Mouse (Mus musculus): Measurements from ENCODE around the gene Astn2. TPM values are rescaled to one million over a fixed set of nuclear protein-coding genes. Genes with fewer than 3 reads are reported as not detected.

Gene Astn2
- polyA plus RNA-seq, 1 experiment from 2014 or later: 0.66 TPM

GRCm38 (mm10) chr4:66102037-66102436 lies 302.4 kb downstream of the Astn2 start:
- Histone ChIP-seq H3K27ac (no peak overlapping the region), H3K4me3 (no peak overlapping the region), H3K27me3 (ENCODE audit: low read depth, poor library complexity, severe bottlenecking) (no peaks in the 10 kb centered on the region), H3K4me1 (peaks cover 8% of the 10 kb centered on the region; the same call in 1 of the 2 replicates), H3K36me3 (no peaks in the 10 kb centered on the region), H3K9me3 (replicated peaks) (no peaks in the 10 kb centered on the region)
- WGBS: 33% methylated on average over 5 of the region's 5 CpGs
- DNase-seq (ENCODE audit: low spot score): no peak

GRCm38 (mm10) chr4:66097629-66098028 lies 306.8 kb downstream of the Astn2 start:
- Histone ChIP-seq H3K4me1 (peaks cover 8% of the 10 kb centered on the region; the same call in 1 of the 2 replicates), H3K27me3 (ENCODE audit: low read depth, poor library complexity, severe bottlenecking) (no peaks in the 10 kb centered on the region), H3K27ac (no peak overlapping the region), H3K36me3 (no peaks in the 10 kb centered on the region), H3K9me3 (replicated peaks) (no peaks in the 10 kb centered on the region), H3K4me3 (no peak overlapping the region)
- DNase-seq (ENCODE audit: low spot score): no peak
- WGBS: 89% methylated on average over 1 of the region's 1 CpGs

DNA sequence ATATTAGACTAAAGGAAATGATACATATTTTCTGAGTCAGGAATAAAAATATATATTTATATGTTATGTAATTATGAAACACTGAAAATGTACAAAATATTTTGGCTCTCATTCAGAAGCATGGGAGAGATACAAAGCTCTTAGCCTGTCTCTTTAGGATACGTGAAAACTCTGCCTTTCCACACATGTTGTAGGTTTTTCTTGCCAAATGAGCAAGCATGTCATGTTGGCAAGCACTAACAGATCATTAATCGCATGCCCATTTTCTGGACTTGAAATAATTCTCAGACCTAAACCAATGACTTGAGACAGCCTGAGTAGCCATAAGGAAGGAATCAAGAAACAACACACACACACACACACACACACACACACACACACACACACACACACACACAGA lies 308.3 kb downstream of the Astn2 start:
- 80% methylated on average over 2 of the region's 2 CpGs for WGBS
- Histone ChIP-seq H3K9me3 (replicated peaks) (no peaks in the 10 kb centered on the region), H3K27ac (no peak overlapping the region), H3K4me1 (no peaks in the 10 kb centered on the region), H3K36me3 (no peaks in the 10 kb centered on the region), H3K4me3 (no peak overlapping the region), H3K27me3 (ENCODE audit: low read depth, poor library complexity, severe bottlenecking) (no peaks in the 10 kb centered on the region)
- no peak for DNase-seq (ENCODE audit: low spot score)

DNA sequence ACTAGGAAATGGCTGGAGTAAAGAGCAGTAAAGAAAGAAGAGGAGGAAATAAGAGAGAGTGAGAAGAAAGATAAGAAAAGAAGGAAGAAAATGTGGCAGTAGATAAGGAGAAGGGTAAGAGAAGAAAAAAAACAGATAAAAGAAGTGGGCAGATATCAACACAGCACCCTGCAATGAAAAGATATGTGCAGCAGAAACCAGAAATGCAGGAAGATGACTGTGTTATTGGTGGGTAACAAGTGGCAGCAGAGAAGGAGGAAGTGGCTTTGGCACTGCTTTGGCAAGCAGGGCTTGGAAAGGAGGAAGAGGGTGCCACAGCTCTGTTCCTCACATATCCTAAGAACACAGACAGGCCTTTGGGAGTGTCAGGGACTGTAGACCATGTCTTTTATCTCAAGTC lies 347.2 kb downstream of the Astn2 start:
- DNase-seq (ENCODE audit: low spot score): no peak
- H3K36me3 ChIP-seq: no peaks in the 10 kb centered on the region
- H3K27ac ChIP-seq: no peak overlapping the region
- no peaks in the 10 kb centered on the region for H3K9me3 ChIP-seq (replicated peaks)
- H3K4me1 ChIP-seq: no peaks in the 10 kb centered on the region
- H3K27me3 ChIP-seq (ENCODE audit: low read depth, poor library complexity, severe bottlenecking): no peaks in the 10 kb centered on the region
- H3K4me3 ChIP-seq: no peak overlapping the region

- no peaks in the 10 kb centered on the region for H3K9me3 ChIP-seq (replicated peaks)
- no peak overlapping the region for H3K27ac ChIP-seq
- no peaks in the 10 kb centered on the region for H3K36me3 ChIP-seq
- no peaks in the 10 kb centered on the region for H3K4me1 ChIP-seq
- H3K27me3 ChIP-seq (ENCODE audit: low read depth, poor library complexity, severe bottlenecking): no peaks in the 10 kb centered on the region
- 92% methylated on average over 4 of the region's 4 CpGs for WGBS
- no peak for DNase-seq (ENCODE audit: low spot score)
- H3K4me3 ChIP-seq: no peak overlapping the region
Measured at GRCm38 (mm10) chr4:66055690-66056089, 348.7 kb downstream of the Astn2 start.

- no peaks in the 10 kb centered on the region for H3K36me3 ChIP-seq
- H3K9me3 ChIP-seq (replicated peaks): no peaks in the 10 kb centered on the region
- no peak overlapping the region for H3K4me3 ChIP-seq
- DNase-seq (ENCODE audit: low spot score): no peak
- 88% methylated on average over 3 of the region's 3 CpGs for whole genome bisulfite sequencing
- H3K27ac ChIP-seq: no peak overlapping the region
- H3K27me3 ChIP-seq (ENCODE audit: low read depth, poor library complexity, severe bottlenecking): no peaks in the 10 kb centered on the region
- peaks cover 3% of the 10 kb centered on the region; the same call in 1 of the 2 replicates for H3K4me1 ChIP-seq
Measured at GRCm38 (mm10) chr4:66043014-66043672, 361.3 kb downstream of the Astn2 start.

GRCm38 (mm10) chr4:66033826-66034225 lies 370.6 kb downstream of the Astn2 start:
- no peaks in the 10 kb centered on the region for H3K36me3 ChIP-seq
- H3K4me3 ChIP-seq: no peak overlapping the region
- WGBS: 73% methylated on average over 3 of the region's 3 CpGs
- H3K9me3 ChIP-seq (replicated peaks): no peaks in the 10 kb centered on the region; the same call in 1 of the 2 replicates
- peaks cover 14% of the 10 kb centered on the region for H3K4me1 ChIP-seq
- H3K27me3 ChIP-seq (ENCODE audit: low read depth, poor library complexity, severe bottlenecking): no peaks in the 10 kb centered on the region
- no peak overlapping the region for H3K27ac ChIP-seq
- no peak for DNase-seq (ENCODE audit: low spot score)

DNA sequence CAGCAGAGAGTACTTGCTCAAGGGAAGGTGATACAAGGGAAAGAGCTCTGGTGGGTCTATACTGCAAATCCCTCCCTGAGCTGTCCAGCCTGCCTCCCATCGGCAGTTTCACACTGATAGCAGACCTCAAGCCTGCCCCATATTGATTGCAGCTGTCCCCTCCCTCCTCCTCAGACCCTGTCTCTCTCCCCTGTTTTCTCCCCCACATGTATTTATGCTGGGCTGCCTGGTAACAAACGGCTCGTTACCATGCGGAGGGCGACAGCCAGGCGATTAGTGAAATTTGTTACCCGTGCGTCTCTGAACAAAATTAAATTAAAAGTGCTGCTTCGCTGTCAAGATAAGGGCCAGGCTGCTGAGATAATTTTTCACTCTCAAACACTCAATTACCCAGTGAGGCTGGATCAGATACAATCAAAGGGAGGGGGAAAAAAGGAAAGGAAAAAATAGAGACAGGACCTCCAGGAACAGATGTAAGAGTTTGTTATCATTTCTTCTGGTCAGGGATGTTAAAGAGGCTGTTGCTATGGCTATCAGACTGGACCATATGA lies 373.0 kb downstream of the Astn2 start:
- H3K27ac ChIP-seq: no peak overlapping the region
- WGBS: 33% methylated on average over 9 of the region's 9 CpGs

GRCm38 (mm10) chr4:66029901-66030300 lies 374.5 kb downstream of the Astn2 start:
- H3K27ac ChIP-seq: no peak overlapping the region
- H3K4me3 ChIP-seq: no peak overlapping the region
- H3K9me3 ChIP-seq (replicated peaks): no peaks in the 10 kb centered on the region; the same call in 1 of the 2 replicates
- peaks cover 24% of the 10 kb centered on the region for H3K4me1 ChIP-seq
- no peaks in the 10 kb centered on the region for H3K27me3 ChIP-seq (ENCODE audit: low read depth, poor library complexity, severe bottlenecking)
- 50% methylated on average over 4 of the region's 4 CpGs for whole genome bisulfite sequencing
- DNase-seq (ENCODE audit: low spot score): no peak
- no peaks in the 10 kb centered on the region for H3K36me3 ChIP-seq

More for the DNA sequence above, 373.0 kb downstream of the Astn2 start:
- Histone ChIP-seq H3K4me3 (no peak overlapping the region), H3K4me1 (peaks cover 14% of the 10 kb centered on the region), H3K9me3 (replicated peaks) (no peaks in the 10 kb centered on the region; the same call in 1 of the 2 replicates), H3K27me3 (ENCODE audit: low read depth, poor library complexity, severe bottlenecking) (no peaks in the 10 kb centered on the region), H3K36me3 (no peaks in the 10 kb centered on the region)
- no peak for DNase-seq (ENCODE audit: low spot score)

DNA sequence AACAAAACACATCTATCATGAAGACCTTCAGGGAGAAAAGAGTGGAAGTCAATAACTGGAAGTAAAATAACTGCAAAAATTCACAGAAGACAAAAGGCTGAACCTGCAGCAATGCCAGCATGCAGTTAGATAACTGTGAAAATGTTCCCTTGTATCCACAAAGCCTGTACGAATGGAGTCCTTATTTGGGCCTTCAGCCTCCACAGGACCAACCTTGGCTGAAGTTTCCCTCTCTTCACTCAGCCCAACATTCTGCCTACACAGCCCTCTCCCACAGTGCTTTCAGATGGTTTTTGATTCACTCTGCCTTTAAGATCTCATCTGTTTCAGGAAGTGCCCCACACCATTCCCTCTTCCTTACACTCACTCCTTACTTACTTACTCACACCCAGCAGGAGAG lies 376.5 kb downstream of the Astn2 start:
- Histone ChIP-seq H3K27ac (no peak overlapping the region), H3K36me3 (no peaks in the 10 kb centered on the region), H3K4me1 (peaks cover 26% of the 10 kb centered on the region), H3K27me3 (ENCODE audit: low read depth, poor library complexity, severe bottlenecking) (no peaks in the 10 kb centered on the region), H3K9me3 (replicated peaks) (no peaks in the 10 kb centered on the region; the same call in 1 of the 2 replicates), H3K4me3 (no peak overlapping the region)
- DNase-seq (ENCODE audit: low spot score): no peak
- WGBS: 78% methylated on average over 1 of the region's 1 CpGs

DNA sequence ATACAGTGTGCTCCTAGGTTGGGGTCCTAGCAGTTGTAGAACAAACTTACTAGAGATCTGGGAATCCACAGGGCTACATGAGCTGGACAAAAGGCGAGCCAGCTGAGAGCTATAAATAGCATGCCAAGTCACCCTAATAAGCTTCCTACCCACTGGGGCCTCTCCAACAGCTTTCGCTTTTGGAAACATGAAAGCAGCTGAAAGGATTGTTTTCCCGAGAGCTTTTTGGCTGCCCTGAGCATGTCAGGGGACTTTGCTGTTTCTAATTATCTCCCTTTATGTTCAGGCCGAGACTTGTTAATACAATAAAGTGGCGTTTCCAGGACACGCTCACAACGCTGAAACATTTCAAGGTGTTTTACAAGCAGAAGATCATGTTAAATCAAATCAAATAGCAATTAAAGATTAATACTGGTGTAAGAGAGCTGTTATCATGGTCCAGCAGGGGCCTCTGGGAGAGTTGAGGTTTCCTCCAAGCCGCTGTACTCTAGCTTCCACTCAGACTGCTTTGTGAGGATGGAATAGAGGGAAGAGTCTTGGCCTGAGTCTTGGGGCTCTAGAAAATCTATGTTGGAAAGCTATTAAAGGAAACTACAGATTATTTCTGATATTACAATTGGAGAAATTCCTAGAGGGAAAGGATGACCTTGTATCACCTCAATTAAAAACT lies 378.9 kb downstream of the Astn2 start:
- H3K36me3 ChIP-seq: no peaks in the 10 kb centered on the region
- no peaks in the 10 kb centered on the region for H3K27me3 ChIP-seq (ENCODE audit: low read depth, poor library complexity, severe bottlenecking)
- no peaks in the 10 kb centered on the region for H3K9me3 ChIP-seq (replicated peaks)
- 13% methylated on average over 8 of the region's 8 CpGs for WGBS
- peak overlapping the region; percentile 74 for H3K27ac ChIP-seq
- H3K4me3 ChIP-seq: no peak overlapping the region
- DNase-seq (ENCODE audit: low spot score): peak; percentile 57
- H3K4me1 ChIP-seq: peaks cover 16% of the 10 kb centered on the region

DNA sequence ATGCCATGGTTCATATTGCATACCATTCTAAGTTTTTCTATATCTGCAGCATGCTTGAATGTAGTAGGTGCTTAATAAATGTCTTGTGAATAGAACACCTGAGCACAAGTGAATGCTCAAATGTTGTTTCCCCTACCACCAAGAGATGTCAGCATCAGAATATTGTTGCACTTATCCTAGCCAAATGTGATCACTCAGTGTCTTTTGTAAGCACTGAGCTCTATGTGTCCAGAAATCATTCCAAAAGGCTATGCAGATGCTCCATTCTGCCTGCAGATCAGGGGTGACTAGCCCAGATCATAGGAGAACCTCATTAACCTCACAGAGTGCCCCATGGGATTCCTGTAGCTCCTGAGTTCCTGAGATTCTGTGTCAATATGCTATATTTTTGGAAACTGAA lies 401.5 kb downstream of the Astn2 start:
- H3K27me3 ChIP-seq (ENCODE audit: low read depth, poor library complexity, severe bottlenecking): no peaks in the 10 kb centered on the region
- no peaks in the 10 kb centered on the region for H3K9me3 ChIP-seq (replicated peaks)
- DNase-seq (ENCODE audit: low spot score): no peak
- H3K27ac ChIP-seq: no peak overlapping the region
- no peak overlapping the region for H3K4me3 ChIP-seq
- no peaks in the 10 kb centered on the region for H3K4me1 ChIP-seq
- no peaks in the 10 kb centered on the region for H3K36me3 ChIP-seq

- no peaks in the 10 kb centered on the region for H3K4me1 ChIP-seq
- 91% methylated on average over 2 of the region's 2 CpGs for WGBS
- H3K9me3 ChIP-seq (replicated peaks): no peaks in the 10 kb centered on the region
- H3K27ac ChIP-seq: no peak overlapping the region
- no peak for DNase-seq (ENCODE audit: low spot score)
- no peaks in the 10 kb centered on the region for H3K27me3 ChIP-seq (ENCODE audit: low read depth, poor library complexity, severe bottlenecking)
- no peak overlapping the region for H3K4me3 ChIP-seq
- H3K36me3 ChIP-seq: no peaks in the 10 kb centered on the region
Measured at GRCm38 (mm10) chr4:65983643-65984042, 420.8 kb downstream of the Astn2 start.
